15 mouse cellular contexts compared by ENCODE assay signal in the genomic region with DNA sequence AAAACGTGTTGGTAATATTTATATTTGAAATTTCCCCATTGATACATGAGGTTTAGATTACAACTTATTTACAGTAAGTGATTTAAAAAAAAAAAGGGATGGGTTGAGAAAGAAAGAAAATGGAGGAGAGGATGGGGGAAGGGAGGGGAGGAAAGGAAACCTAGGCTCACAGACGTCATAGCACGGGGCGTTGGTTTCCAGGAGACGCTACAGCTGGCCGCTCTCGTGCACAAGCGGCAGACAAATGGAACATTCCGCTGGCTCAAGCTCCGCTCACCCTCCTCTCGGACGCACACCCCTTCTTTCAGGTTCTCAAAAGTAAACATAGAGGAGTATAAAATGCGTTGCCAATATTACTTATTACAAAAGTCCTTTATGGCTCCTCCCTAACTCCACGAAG. TPM values are rescaled to one million over a fixed set of nuclear protein-coding genes. Genes with fewer than 3 reads are reported as not detected.
DNase-seq lines count a peak whose midpoint lies in the region; ATAC-seq lines count a peak whose summit lies in the region.
"Had no signal": no experiment of that assay in that cellular context is flagged by ENCODE, and none has a peak within 500 bp of the region (broad histone marks: within the 10 kb centered on the region; RNA-seq: fewer than 3 reads in every experiment).

No protein-coding gene starts in this region.

- no peak overlapping the region for H3K9ac ChIP-seq in midbrain, embryonic 14.5 days (replicated peaks; ENCODE audit: low read length)
- H3K9ac ChIP-seq in midbrain, embryonic 13.5 days (replicated peaks): no peak overlapping the region
- H3K9ac ChIP-seq: liver, embryonic 13.5 days; midbrain, embryonic 12.5 days had no signal

- H3K4me3 ChIP-seq in midbrain, embryonic 14.5 days (replicated peaks; ENCODE audit: low read depth, low read length): no peak overlapping the region
- H3K4me3 ChIP-seq in midbrain, embryonic 13.5 days (replicated peaks): no peak overlapping the region
- no peak overlapping the region for H3K4me3 ChIP-seq in hindbrain, embryonic 10.5 days
- H3K4me3 ChIP-seq: liver, embryonic 13.5 days; midbrain, embryonic 12.5 days had no signal

- ATAC-seq in midbrain, embryonic 14.5 days (ENCODE audit: low FRiP score, low TSS enrichment): no peak
- no peak for ATAC-seq in midbrain, embryonic 13.5 days
- ATAC-seq: forebrain, embryonic 14.5 days had no signal

- peak; percentile 17 for DNase-seq in midbrain, embryonic 14.5 days
- DNase-seq in induced T-regulatory cell, adult 2 months (ENCODE audit: low read depth): peak; percentile 83
- DNase-seq in lung, postnatal 10 days: peak; percentile 67
- peak; percentile 51 for DNase-seq in thymus, postnatal 14 days
- DNase-seq in right cerebral cortex, adult 2 months (ENCODE audit: low spot score in 2 of 2): no peak
- no peak for DNase-seq in cerebellum, adult 9-10 months
- no peak for DNase-seq in hindbrain, embryonic 10.5 days (ENCODE audit: low spot score)
- DNase-seq: adrenal gland, adult 2 months; cerebellum, adult 11 months; gastrocnemius, postnatal 36 days; liver, embryonic 13.5 days had no signal

- H3K27me3 ChIP-seq in midbrain, embryonic 14.5 days (ENCODE audit: control insufficient read depth, insufficient read depth, low read length): no peaks in the 10 kb centered on the region
- no peaks in the 10 kb centered on the region for H3K27me3 ChIP-seq in midbrain, embryonic 13.5 days
- no peaks in the 10 kb centered on the region for H3K27me3 ChIP-seq in hindbrain, embryonic 10.5 days (ENCODE audit: insufficient read depth, poor library complexity, severe bottlenecking)
- H3K27me3 ChIP-seq: liver, embryonic 13.5 days; midbrain, embryonic 12.5 days had no signal

- 71% methylated on average over 14 of the region's 14 CpGs for WGBS in midbrain, embryonic 14.5 days
- WGBS in midbrain, embryonic 13.5 days: 77% methylated on average over 14 of the region's 14 CpGs
- 81% methylated on average over 14 of the region's 14 CpGs for WGBS in hindbrain, embryonic 10.5 days

- H3K27ac ChIP-seq in midbrain, embryonic 14.5 days (replicated peaks; ENCODE audit: low read depth, low read length): no peak overlapping the region
- no peak overlapping the region for H3K27ac ChIP-seq in midbrain, embryonic 13.5 days
- no peak overlapping the region for H3K27ac ChIP-seq in hindbrain, embryonic 10.5 days
- H3K27ac ChIP-seq: liver, embryonic 13.5 days; midbrain, embryonic 12.5 days had no signal

- H3K9me3 ChIP-seq in midbrain, embryonic 14.5 days (ENCODE audit: control insufficient read depth, low read length): no peaks in the 10 kb centered on the region
- H3K9me3 ChIP-seq in midbrain, embryonic 13.5 days: no peaks in the 10 kb centered on the region
- H3K9me3 ChIP-seq in hindbrain, embryonic 10.5 days: no peaks in the 10 kb centered on the region
- H3K9me3 ChIP-seq: liver, embryonic 13.5 days; midbrain, embryonic 12.5 days had no signal

- peaks cover 44% of the 10 kb centered on the region for H3K36me3 ChIP-seq in midbrain, embryonic 14.5 days (ENCODE audit: control insufficient read depth, insufficient read depth, low read length)
- peaks cover 41% of the 10 kb centered on the region for H3K36me3 ChIP-seq in midbrain, embryonic 13.5 days
- H3K36me3 ChIP-seq in hindbrain, embryonic 10.5 days: peaks cover 56% of the 10 kb centered on the region

- H3K4me1 ChIP-seq in midbrain, embryonic 14.5 days (ENCODE audit: control insufficient read depth, insufficient read depth, low read length): no peaks in the 10 kb centered on the region
- H3K4me1 ChIP-seq in midbrain, embryonic 13.5 days (replicated peaks): no peaks in the 10 kb centered on the region
- no peaks in the 10 kb centered on the region for H3K4me1 ChIP-seq in hindbrain, embryonic 10.5 days (replicated peaks)
- H3K4me1 ChIP-seq: midbrain, embryonic 12.5 days had no signal

- no peak overlapping the region for H3K4me2 ChIP-seq in midbrain, embryonic 14.5 days (ENCODE audit: low read length)
- H3K4me2 ChIP-seq in midbrain, embryonic 13.5 days (replicated peaks): no peak overlapping the region
- H3K4me2 ChIP-seq: liver, embryonic 13.5 days; midbrain, embryonic 12.5 days had no signal

RNA-seq across cellular contexts. Expression of a gene that starts 33.4 kb away (rescaled TPM):
- polyA plus RNA-seq in midbrain, embryonic 14.5 days (2014; fragmentation: Nextera tagmentation; extraction: Ambion mirVana): not detected in 2 replicates
- not detected in 2 replicates for polyA plus RNA-seq in midbrain, embryonic 13.5 days (2015; fragmentation: Nextera tagmentation; extraction: Ambion mirVana)
- not detected in 2 replicates for polyA plus RNA-seq in hindbrain, embryonic 10.5 days (2016; fragmentation: Nextera tagmentation; extraction: Ambion mirVana)
- polyA plus RNA-seq: adrenal gland, adult 2 months; embryonic facial prominence, embryonic 11.5 days; forebrain, embryonic 14.5 days; liver, embryonic 13.5 days had no signal

Comparison
In these comparisons a context has a peak if more than half of its experiments do, and no peak if none do; other contexts are left out.
1. DNase-seq: peak in midbrain, embryonic 14.5 days (single experiment), induced T-regulatory cell, adult 2 months (single experiment), lung, postnatal 10 days (single experiment) and thymus, postnatal 14 days (single experiment); none in right cerebral cortex, adult 2 months (0 of 2), cerebellum, adult 9-10 months (single experiment) and hindbrain, embryonic 10.5 days (single experiment).